Mouse (Mus musculus) kidney, embryonic 16.5 days (tissue): ENCODE results near the gene Zmynd11. TPM values are rescaled to one million over a fixed set of nuclear protein-coding genes. Genes with fewer than 3 reads are reported as not detected.

Source experiments
- ATAC-seq: fragments of 200-750 bp; cut with Nextera tagmentation; 2 replicates; pipeline ENCODE4 v1.8.0; 2017; ENCODE audit warnings: moderate TSS enrichment; ENCODE audit not compliant: low FRiP score, low TSS enrichment
- H3K27ac ChIP-seq: fragments of 300-500 bp; sonication (generic); 2 replicates; pipeline ENCODE4 v1.5.1; 2014; ENCODE audit warnings: low read length
- H3K27me3 ChIP-seq: fragments of 300-500 bp; sonication (generic); 2 replicates; pipeline ENCODE4 v1.6.1; 2014; ENCODE audit warnings: low read length, control low read depth, mixed read lengths; ENCODE audit not compliant: insufficient read depth
- H3K36me3 ChIP-seq: fragments of 300-500 bp; sonication (generic); 2 replicates; pipeline ENCODE4 v1.6.1; 2014; ENCODE audit warnings: low read length, control low read depth, mixed read lengths; ENCODE audit not compliant: insufficient read depth
- H3K4me1 ChIP-seq: fragments of 300-500 bp; sonication (generic); 2 replicates; pipeline ENCODE4 v1.6.1; 2014; ENCODE audit warnings: low read length, control low read depth, mixed read lengths; ENCODE audit not compliant: insufficient read depth
- H3K4me2 ChIP-seq: fragments of 300-500 bp; sonication (generic); replicated peaks from 2 replicates; pipeline ENCODE4 v1.6.1; 2014; ENCODE audit warnings: low read depth, low read length
- H3K4me3 ChIP-seq: fragments of 300-500 bp; sonication (generic); 2 replicates; pipeline ENCODE4 v1.5.1; 2014; ENCODE audit warnings: mild to moderate bottlenecking, low read length
- H3K9ac ChIP-seq: fragments of 300-500 bp; sonication (generic); replicated peaks from 2 replicates; pipeline ENCODE4 v1.6.1; 2014; ENCODE audit warnings: low read length
- H3K9me3 ChIP-seq: fragments of 300-500 bp; sonication (generic); 2 replicates; pipeline ENCODE4 v1.6.1; 2016; ENCODE audit warnings: low read length, control low read depth
- WGBS: fragments of 180-500 bp; shearing (Covaris S2); extraction: QIAGEN DNeasy Blood & Tissue Kit; methylation state at CpG from one replicate; pipeline ENCODE4 v1.1.7; 2014; 5-methylcytosine and 5-hydroxymethylcytosine counted together
- polyA plus RNA-seq: library from polyadenylated mRNA; unstranded; fragments of >200 nt; fragmentation: Nextera tagmentation; extraction: Ambion mirVana; gene quantifications from 2 replicates; pipeline ENCODE4 v1.2.1, GENCODE M21; 2015

The Zmynd11 gene
- polyA plus RNA-seq, 1 experiment from 2014 or later: 95.0 TPM

DNA sequence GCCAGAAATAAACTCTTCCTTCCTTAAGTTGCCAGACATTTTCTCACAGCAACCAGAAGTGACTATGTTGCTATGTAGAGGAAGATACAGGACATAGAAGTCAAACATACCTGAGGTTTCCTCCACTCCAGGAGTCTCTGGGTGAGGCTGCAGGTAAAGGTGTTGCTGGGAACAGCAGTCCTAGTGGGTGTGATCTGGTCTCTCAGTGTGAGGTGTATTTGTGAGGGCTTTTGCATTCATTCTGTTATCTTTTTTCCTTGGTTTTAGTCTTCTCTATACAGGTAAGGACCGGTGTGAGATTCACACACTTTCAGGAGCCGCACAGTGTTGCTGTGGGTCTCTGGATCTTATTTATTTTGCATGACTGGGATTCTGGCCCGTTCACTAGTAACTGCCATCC lies 83.6 kb downstream of the Zmynd11 start:
- Histone ChIP-seq H3K4me3 (no peak overlapping the region), H3K4me1 (no peaks in the 10 kb centered on the region), H3K4me2 (no peak overlapping the region), H3K27me3 (no peaks in the 10 kb centered on the region), H3K9ac (no peak overlapping the region), H3K27ac (no peak overlapping the region), H3K9me3 (no peaks in the 10 kb centered on the region), H3K36me3 (peaks cover 30% of the 10 kb centered on the region)
- 0 out of 2 replicates have a peak, but pooled peaks have one; percentile 35 for ATAC-seq
- 94% methylated on average over 3 of the region's 3 CpGs for WGBS

DNA sequence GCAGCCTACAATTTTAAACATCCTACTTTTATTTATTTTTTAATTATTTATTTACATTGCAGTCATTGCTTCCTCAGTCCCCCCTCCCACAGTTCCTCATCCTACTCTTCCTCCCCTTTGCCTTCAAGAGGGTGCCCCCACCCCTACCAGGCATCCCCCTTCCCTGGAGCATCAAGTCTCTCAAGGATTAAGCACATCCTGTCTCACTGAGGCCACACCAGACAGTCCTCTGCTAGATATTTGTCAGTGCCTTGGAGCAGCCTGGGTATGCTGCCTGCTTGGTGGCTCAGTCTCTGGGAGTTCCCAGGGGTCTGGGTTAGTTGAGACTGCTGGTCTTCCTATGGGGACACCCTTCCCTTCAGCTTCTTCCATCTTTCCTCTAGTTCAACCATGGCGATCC lies 91.0 kb downstream of the Zmynd11 start:
- WGBS: 90% methylated on average over 1 of the region's 1 CpGs
- no peak overlapping the region for H3K9ac ChIP-seq

DNA sequence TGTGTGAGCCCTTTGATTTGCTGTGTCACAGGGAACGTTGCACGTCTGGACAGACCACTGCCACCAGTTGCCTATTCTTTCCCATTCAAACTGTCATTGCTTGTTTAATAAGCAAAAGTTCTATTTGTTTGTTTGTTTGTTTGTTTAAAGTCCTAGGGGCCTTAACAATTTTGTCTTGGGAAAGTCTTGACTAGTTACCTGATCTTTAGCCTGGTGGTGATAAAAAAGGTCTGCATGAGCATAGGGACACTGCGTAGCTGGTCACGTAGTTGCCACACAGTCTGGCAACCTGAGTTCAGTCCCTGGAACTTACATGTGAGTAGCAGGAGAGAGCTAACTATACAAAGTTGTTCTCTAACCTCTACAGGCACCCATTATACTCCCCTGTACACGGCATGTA lies 95.9 kb downstream of the Zmynd11 start:
- H3K4me1 ChIP-seq: no peaks in the 10 kb centered on the region
- no peaks in the 10 kb centered on the region for H3K36me3 ChIP-seq
- H3K4me3 ChIP-seq: no peak overlapping the region
- ATAC-seq: no peak
- 85% methylated on average over 5 of the region's 5 CpGs for WGBS
- H3K9ac ChIP-seq: no peak overlapping the region
- H3K27ac ChIP-seq: no peak overlapping the region
- H3K4me2 ChIP-seq: no peak overlapping the region
- no peaks in the 10 kb centered on the region for H3K9me3 ChIP-seq
- H3K27me3 ChIP-seq: no peaks in the 10 kb centered on the region

More for the DNA sequence above, 91.0 kb downstream of the Zmynd11 start:
- H3K4me3 ChIP-seq: no peak overlapping the region
- H3K4me1 ChIP-seq: no peaks in the 10 kb centered on the region
- peaks cover 3% of the 10 kb centered on the region for H3K9me3 ChIP-seq
- no peaks in the 10 kb centered on the region for H3K36me3 ChIP-seq
- no peaks in the 10 kb centered on the region for H3K27me3 ChIP-seq
- no peak for ATAC-seq
- no peak overlapping the region for H3K27ac ChIP-seq
- H3K4me2 ChIP-seq: no peak overlapping the region

DNA sequence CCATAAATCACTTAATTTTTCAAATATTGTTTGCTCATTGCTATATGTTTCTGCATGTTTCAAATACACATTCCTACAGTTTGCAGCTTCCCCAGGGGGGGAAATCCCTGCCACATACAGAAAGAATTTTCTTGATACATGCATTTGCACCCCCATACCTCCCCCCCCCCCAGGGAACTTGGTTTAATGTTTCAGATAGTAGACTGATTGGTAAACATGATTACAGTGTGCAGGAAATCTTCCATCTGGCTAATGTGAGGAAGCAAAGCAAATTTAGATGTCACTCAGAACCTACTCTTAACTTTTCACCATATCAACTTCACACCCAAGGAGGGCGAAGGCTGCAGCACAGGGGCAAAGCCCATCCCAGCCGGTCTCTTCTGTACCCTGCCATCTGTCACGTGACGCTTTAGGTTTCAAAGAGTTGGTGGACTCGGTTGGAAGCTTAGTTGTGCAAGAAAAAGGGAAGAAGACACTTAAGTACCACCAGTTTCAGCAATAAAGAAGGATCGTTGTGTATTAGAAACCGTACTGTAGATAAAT lies 97.1 kb downstream of the Zmynd11 start:
- ATAC-seq: no peak

DNA sequence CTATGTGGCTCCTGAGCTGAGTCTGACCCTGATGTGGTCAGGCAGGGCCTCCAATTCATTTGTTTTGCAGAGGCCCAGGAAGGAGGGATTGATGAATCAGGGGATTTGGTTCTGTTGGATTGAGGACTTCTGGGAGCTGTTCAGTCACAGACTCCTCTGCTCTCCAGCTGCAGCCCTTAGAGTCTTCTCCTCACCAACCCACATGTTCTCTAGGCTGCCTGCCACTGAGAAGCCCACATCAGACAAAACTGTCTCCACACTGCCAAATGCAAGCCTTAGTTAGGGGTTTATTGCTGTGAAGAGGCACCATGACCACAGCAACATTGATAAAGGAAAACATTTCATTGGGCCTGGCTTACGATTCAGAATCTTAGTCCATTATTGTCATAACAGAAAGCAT lies 101.5 kb downstream of the Zmynd11 start:
- H3K9me3 ChIP-seq: no peaks in the 10 kb centered on the region
- H3K36me3 ChIP-seq: 0 out of 2 replicates have a peak, but pooled peaks cover 8% of the 10 kb centered on the region
- H3K27me3 ChIP-seq: no peaks in the 10 kb centered on the region
- ATAC-seq: no peak
- no peak overlapping the region for H3K9ac ChIP-seq
- H3K4me2 ChIP-seq: no peak overlapping the region
- H3K4me1 ChIP-seq: no peaks in the 10 kb centered on the region
- no peak overlapping the region for H3K27ac ChIP-seq
- H3K4me3 ChIP-seq: no peak overlapping the region
- WGBS: 89% methylated on average over 1 of the region's 1 CpGs

More for the DNA sequence above, 97.1 kb downstream of the Zmynd11 start:
- 82% methylated on average over 7 of the region's 7 CpGs for WGBS
- H3K4me2 ChIP-seq: no peak overlapping the region
- no peak overlapping the region for H3K9ac ChIP-seq
- 0 out of 2 replicates have a peak, but pooled peaks cover 3% of the 10 kb centered on the region for H3K36me3 ChIP-seq
- H3K27ac ChIP-seq: no peak overlapping the region
- no peaks in the 10 kb centered on the region for H3K27me3 ChIP-seq
- no peaks in the 10 kb centered on the region for H3K9me3 ChIP-seq
- no peaks in the 10 kb centered on the region for H3K4me1 ChIP-seq
- no peak overlapping the region for H3K4me3 ChIP-seq

DNA sequence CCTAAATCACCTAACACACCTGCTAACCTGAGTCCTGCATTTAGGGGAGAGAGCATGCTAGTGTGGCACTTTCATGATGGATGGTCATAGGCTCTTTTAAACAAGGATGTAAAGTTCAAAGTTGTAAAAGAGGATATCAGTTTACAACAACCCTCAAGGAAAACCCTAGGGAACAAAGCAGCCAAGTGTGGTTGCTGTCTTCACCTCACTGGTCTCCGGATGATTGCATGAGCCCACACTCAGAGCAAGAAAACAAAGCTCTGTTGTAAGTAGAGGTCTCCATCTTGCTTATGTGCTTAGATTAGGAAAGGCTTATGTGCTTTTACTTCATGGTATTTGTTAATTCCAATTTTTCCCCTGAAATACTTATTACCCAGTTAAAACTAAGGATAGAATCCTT lies 104.4 kb downstream of the Zmynd11 start:
- 7% methylated on average over 1 of the region's 1 CpGs for WGBS
- no peak overlapping the region for H3K27ac ChIP-seq
- H3K4me3 ChIP-seq: no peak overlapping the region
- peaks cover 14% of the 10 kb centered on the region; the same call in 1 of the 2 replicates for H3K36me3 ChIP-seq
- no peaks in the 10 kb centered on the region for H3K9me3 ChIP-seq
- H3K4me2 ChIP-seq: no peak overlapping the region
- no peaks in the 10 kb centered on the region for H3K27me3 ChIP-seq
- no peak overlapping the region for H3K9ac ChIP-seq
- no peak; the same call in 1 of the 2 replicates for ATAC-seq
- H3K4me1 ChIP-seq: no peaks in the 10 kb centered on the region

DNA sequence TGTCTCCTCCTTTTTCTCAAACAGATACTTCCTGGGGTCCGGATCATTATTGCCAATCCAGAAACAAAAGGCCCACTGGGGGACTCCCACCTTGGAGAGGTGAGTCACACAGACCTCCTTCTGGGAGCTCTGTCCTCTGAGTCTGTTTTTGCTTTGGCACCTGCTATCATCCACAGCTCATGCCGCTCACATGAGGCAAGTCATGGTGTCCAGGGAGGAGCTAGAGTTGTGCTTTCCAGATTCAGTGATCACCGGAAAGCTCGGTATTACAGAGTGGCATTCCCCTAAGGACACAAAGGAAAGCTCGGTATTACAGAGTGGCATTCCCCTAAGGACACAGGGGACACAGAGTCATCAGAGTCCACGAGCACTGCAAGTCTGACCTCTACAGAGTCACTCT lies 108.5 kb downstream of the Zmynd11 start:
- Histone ChIP-seq H3K36me3 (peaks cover 12% of the 10 kb centered on the region; the same call in 1 of the 2 replicates), H3K27me3 (no peaks in the 10 kb centered on the region), H3K9ac (no peak overlapping the region), H3K9me3 (no peaks in the 10 kb centered on the region), H3K4me2 (no peak overlapping the region), H3K27ac (no peak overlapping the region), H3K4me3 (no peak overlapping the region), H3K4me1 (no peaks in the 10 kb centered on the region)
- ATAC-seq: no peak
- 90% methylated on average over 6 of the region's 6 CpGs for WGBS

DNA sequence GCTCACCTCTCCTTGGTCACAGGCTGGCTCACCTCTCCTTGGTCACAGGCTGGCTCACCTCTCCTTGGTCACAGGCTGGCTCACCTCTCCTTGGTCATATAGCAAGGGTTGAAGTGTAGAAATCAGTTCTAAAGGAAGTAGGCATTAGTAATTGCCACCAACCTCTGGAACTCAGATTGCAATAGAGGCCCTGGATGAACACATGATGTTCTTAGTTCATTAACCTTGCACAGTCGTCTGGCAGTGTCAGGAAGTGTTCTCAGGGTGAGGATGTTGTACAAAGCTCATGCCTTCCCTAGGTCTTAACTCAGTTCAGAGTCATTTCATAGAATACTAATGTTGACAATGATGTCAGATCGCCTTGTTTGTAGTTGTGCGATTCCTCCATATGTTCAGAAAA lies 112.1 kb downstream of the Zmynd11 start:
- Histone ChIP-seq H3K27ac (no peak overlapping the region), H3K9me3 (no peaks in the 10 kb centered on the region), H3K4me1 (no peaks in the 10 kb centered on the region), H3K9ac (no peak overlapping the region), H3K4me2 (no peak overlapping the region), H3K4me3 (no peak overlapping the region), H3K36me3 (peaks cover 6% of the 10 kb centered on the region; the same call in 1 of the 2 replicates), H3K27me3 (no peaks in the 10 kb centered on the region)
- WGBS: 75% methylated on average over 3 of the region's 3 CpGs
- ATAC-seq: no peak

DNA sequence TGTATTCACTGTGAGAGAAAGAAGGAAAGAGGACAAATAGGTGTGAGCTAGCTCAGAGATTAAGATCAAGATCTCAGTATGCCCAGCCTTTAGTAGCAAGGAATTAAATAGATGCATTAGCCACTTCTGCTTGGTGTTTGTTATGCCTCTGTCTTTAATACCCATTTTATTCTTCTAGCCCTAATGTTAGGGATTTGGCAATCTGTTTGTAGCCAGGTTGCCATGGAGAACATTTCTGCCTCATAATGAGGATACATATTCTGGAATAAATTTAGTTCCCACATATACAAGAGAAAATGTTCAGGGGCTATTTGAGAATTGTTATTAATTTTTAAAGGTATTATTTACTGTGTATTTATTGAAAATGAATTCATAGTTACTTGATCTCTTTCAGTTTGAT lies 114.5 kb downstream of the Zmynd11 start:
- H3K36me3 ChIP-seq: no peaks in the 10 kb centered on the region
- no peak overlapping the region for H3K27ac ChIP-seq
- H3K9me3 ChIP-seq: no peaks in the 10 kb centered on the region
- H3K4me1 ChIP-seq: no peaks in the 10 kb centered on the region
- ATAC-seq: no peak
- no peak overlapping the region for H3K4me2 ChIP-seq
- no peak overlapping the region for H3K9ac ChIP-seq
- no peak overlapping the region for H3K4me3 ChIP-seq
- no peaks in the 10 kb centered on the region for H3K27me3 ChIP-seq

DNA sequence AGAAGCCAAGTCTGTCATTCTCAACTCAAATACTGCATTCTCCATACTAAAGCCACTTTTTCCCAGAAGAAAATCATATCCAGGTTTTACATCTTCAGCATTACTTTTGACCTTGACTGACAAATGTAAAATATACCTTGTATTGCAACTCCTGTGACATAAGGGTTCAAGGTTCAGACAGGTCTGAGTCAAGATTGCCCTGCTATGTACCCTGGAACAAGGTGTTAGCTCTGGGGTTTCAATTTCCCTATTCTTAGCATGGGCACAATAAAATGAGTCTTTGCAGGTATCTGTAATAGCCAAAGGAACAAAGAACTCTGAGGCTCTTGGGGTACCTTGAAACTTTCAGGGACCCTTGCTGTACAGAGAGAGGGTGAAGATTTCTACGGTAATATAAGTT lies 115.2 kb downstream of the Zmynd11 start:
- H3K9ac ChIP-seq: no peak overlapping the region
- ATAC-seq: no peak
- H3K4me2 ChIP-seq: no peak overlapping the region
- H3K9me3 ChIP-seq: no peaks in the 10 kb centered on the region
- H3K27me3 ChIP-seq: no peaks in the 10 kb centered on the region
- no peaks in the 10 kb centered on the region for H3K36me3 ChIP-seq
- no peak overlapping the region for H3K27ac ChIP-seq
- no peak overlapping the region for H3K4me3 ChIP-seq
- 89% methylated on average over 1 of the region's 1 CpGs for WGBS
- H3K4me1 ChIP-seq: no peaks in the 10 kb centered on the region
